Mouse (Mus musculus): Measurements from ENCODE around the gene Cntd1.

DNA sequence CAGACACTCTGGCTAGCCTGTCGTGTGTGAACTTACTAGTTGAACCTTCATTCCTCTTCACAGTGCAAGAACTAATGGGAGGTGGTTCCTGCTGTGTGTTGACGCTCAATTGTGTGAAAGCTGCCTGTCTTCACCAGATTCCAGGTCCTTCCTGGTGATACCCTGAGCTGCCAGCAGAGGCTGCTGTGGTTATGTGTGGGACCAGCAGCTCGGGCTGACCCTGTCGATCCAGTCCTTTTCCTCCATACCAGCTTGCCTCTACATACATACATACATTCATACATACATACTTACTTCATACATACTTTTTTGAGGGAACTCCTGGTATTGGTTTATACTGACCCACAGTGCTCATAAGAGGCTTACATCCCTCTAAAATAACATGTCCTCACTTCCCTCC is 44.8 kb downstream of the Cntd1 start:
- TF ChIP-seq CTCF (IDR thresholded peaks at IDR 0.05; ENCODE audit: extremely low read depth, insufficient read depth, low read length) = peak; percentile 98
- no peak for TF ChIP-seq POLR2A (IDR thresholded peaks at IDR 0.05; ENCODE audit: extremely low read depth, insufficient read depth, low read length)

Data from cortical plate, adult 2 months (tissue).